Mouse (Mus musculus): ENCODE measurements around the gene Psip1.

GRCm38 (mm10) chr4:83524456-83524842 is 38.2 kb upstream of the Psip1 start:
- TF ChIP-seq ZNF384 (IDR thresholded peaks at IDR 0.05; ENCODE audit: low read depth, low read length) (no peak), MAFK (IDR thresholded peaks at IDR 0.05; ENCODE audit: insufficient read depth, low read depth, low read length) (no peak), ZC3H11A (IDR thresholded peaks at IDR 0.05; ENCODE audit: borderline replicate concordance, low read depth, low read length) (no peak), HCFC1 (IDR thresholded peaks at IDR 0.05; ENCODE audit: borderline replicate concordance, insufficient read depth, low read length) (no peak), CHD2 (IDR thresholded peaks at IDR 0.05; ENCODE audit: low read depth, low read length) (no peak)
